Mouse (Mus musculus) stomach, embryonic 16.5 days (tissue): ENCODE measurements around the gene Fkbp8. TPM values are rescaled to one million over a fixed set of nuclear protein-coding genes. Genes with fewer than 3 reads are reported as not detected.

Experiments used
- ATAC-seq: fragments of 200-750 bp; cut with Nextera tagmentation; 2 replicates; pipeline ENCODE4 v1.8.0; 2017; ENCODE audit warnings: moderate number of reproducible peaks, moderate TSS enrichment; ENCODE audit not compliant: insufficient read depth, low FRiP score
- H3K27ac ChIP-seq: fragments of 300-500 bp; sonication (generic); 2 replicates; pipeline ENCODE4 v1.5.1; 2014; ENCODE audit warnings: low read length
- H3K27me3 ChIP-seq: fragments of 300-500 bp; sonication (generic); 2 replicates; pipeline ENCODE4 v1.6.1; 2014; ENCODE audit warnings: low read length, control low read depth, mixed read lengths; ENCODE audit not compliant: control insufficient read depth, insufficient read depth
- H3K36me3 ChIP-seq: fragments of 300-500 bp; sonication (generic); 2 replicates; pipeline ENCODE4 v1.6.1; 2014; ENCODE audit warnings: low read length; ENCODE audit not compliant: control insufficient read depth, insufficient read depth
- H3K4me1 ChIP-seq: fragments of 300-500 bp; sonication (generic); 2 replicates; pipeline ENCODE4 v1.6.1; 2014; ENCODE audit warnings: low read length, control low read depth, mixed read lengths; ENCODE audit not compliant: control insufficient read depth, insufficient read depth
- H3K4me2 ChIP-seq: fragments of 300-500 bp; sonication (generic); 2 replicates; pipeline ENCODE4 v1.6.1; 2014; ENCODE audit warnings: low read depth, low read length, mixed read lengths
- H3K4me3 ChIP-seq: fragments of 300-500 bp; sonication (generic); replicated peaks from 2 replicates; pipeline ENCODE4 v1.5.1; 2014; ENCODE audit warnings: mild to moderate bottlenecking, low read length
- H3K9ac ChIP-seq: fragments of 300-500 bp; sonication (generic); 2 replicates; pipeline ENCODE4 v1.6.1; 2014; ENCODE audit warnings: low read length
- H3K9me3 ChIP-seq: fragments of 300-500 bp; sonication (generic); replicated peaks from 2 replicates; pipeline ENCODE4 v1.6.1; 2016; ENCODE audit warnings: low read length, control low read depth; ENCODE audit not compliant: control insufficient read depth
- WGBS: fragments of 180-500 bp; shearing (Covaris S2); extraction: QIAGEN DNeasy Blood & Tissue Kit; methylation state at CpG from one replicate; pipeline ENCODE4 v1.1.7; 2014; 5-methylcytosine and 5-hydroxymethylcytosine counted together
- polyA plus RNA-seq: library from polyadenylated mRNA; unstranded; fragments of >200 nt; fragmentation: Nextera tagmentation; extraction: Ambion mirVana; gene quantifications from 2 replicates; pipeline ENCODE4 v1.2.1, GENCODE M21; 2015

The Fkbp8 gene
- polyA plus RNA-seq, 1 experiment from 2014 or later, result 291 TPM

DNA sequence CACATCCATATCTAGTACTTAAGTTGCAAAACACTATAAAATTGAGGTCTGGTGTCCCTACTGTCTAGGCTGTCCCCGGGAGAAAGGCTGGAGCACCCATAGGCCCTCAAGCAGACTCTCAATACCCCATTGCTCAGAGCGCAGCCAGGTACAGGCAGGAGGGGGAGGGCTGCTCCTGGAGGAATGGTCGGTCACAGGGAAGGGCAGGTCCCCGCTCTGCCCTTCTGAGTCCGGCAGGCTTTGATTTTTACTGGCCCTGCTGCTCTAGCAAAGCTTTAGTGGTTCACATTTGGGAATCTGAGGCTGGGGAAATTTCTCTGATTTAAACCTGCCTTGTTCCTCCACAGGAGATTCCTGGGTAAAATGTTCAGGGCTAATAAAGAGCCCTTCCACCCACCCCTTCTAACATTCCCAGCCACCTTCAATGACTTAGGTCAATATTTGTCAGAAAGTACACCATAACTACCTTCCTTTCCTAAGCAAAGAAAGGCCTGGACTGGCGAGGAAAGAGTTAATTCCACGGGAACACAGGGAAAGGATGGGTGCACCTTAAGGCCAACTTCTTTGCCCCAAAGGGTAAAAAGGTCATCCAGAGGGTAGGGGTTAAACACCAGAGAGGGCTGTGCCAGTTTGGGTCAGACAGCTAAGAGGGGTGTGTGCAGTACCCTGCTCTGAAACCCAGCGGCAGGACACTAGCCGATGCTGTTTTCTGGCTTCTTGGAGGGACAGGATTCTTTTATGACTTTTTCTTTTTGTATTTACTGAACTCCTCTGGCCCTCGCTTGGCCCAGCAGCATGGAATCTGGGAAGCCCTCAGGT is 37.3 kb upstream of the Fkbp8 start:
- H3K4me2 ChIP-seq, result no peak overlapping the region
- H3K9me3 ChIP-seq, result no peaks in the 10 kb centered on the region
- ATAC-seq, result no peak
- H3K9ac ChIP-seq, result no peak overlapping the region
- no peak overlapping the region for H3K4me3 ChIP-seq
- no peaks in the 10 kb centered on the region for H3K36me3 ChIP-seq
- no peak overlapping the region for H3K27ac ChIP-seq
- WGBS, result 17% methylated on average over 10 of the region's 10 CpGs
- peaks cover 43% of the 10 kb centered on the region for H3K4me1 ChIP-seq
- H3K27me3 ChIP-seq, result peaks cover 96% of the 10 kb centered on the region

DNA sequence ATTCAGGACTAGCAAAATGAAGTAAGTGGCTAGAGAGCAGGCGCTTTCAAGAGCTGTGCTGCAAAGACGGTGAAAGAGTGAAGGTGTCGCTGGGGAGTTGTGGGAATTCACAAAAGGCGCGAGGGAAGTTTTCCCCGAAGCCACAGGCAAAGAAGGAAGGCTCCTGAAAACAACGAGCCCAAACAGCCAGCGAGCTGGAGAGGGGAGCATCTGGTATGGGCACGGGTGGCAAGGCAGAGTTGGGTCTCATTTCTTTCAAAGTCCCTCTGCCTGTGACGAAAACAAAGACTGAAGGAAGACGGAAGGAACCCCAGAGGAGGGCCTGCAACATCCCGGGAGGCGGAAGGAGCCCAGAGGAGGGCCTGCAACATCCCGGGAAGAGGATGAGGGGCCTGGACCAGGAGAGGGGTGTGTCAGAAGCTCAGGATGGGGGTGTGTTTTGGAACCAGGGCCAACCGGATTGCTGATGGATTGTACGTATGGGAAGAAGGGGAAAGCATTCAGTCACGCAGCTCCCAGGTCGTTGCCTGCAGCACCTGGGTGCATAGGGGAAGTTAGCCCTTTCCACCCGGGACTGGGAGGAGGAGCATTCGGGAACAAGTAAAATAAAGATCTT is 36.5 kb upstream of the Fkbp8 start:
- no peaks in the 10 kb centered on the region for H3K36me3 ChIP-seq
- H3K4me3 ChIP-seq, result no peak overlapping the region
- no peak overlapping the region for H3K27ac ChIP-seq
- peaks cover 43% of the 10 kb centered on the region for H3K4me1 ChIP-seq
- ATAC-seq, result no peak
- 9% methylated on average over 20 of the region's 20 CpGs for WGBS
- H3K4me2 ChIP-seq, result no peak overlapping the region
- peaks cover 96% of the 10 kb centered on the region for H3K27me3 ChIP-seq
- no peaks in the 10 kb centered on the region for H3K9me3 ChIP-seq
- no peak overlapping the region for H3K9ac ChIP-seq

DNA sequence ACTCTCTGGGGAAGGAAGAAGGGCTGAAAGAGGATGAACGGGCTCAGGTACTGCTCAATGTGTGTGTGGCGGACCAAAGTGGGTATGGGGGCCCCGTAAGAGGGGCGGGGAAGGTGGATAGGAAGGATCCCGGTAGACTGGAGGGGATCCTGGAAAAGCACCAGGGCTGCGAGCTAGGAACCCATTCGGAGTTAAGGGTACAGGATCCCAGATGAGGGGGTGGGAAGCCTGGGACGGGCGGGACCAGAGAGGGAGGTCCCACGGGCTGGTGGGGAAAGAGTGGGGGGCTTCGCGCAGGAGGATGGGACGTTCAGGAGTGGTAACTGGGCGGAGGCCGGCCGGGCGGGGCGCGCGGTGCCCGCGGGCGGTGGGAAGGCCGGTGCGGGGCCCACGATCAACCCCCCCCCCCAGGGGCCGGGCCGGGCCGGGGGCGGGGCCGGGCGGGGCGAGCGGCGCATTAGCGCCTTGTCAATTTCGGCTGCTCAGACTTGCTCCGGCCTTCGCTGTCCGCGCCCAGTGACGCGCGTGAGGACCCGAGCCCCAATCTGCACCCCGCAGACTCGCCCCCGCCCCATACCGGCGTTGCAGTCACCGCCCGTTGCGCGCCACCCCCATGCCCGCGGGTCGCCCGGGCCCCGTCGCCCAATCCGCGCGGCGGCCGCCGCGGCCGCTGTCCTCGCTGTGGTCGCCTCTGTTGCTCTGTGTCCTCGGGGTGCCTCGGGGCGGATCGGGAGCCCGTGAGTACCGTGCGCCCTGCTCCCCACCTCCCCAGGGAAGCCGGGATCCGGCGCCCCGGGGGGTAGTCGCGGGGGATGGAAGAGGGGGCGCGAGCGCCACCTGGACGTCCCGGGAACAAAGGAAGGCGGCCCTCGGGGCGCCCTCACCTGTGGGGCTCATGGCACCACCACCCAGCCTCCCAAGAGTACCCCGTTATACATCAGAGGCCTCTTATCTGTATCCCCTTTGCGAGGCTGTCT is 34.6 kb upstream of the Fkbp8 start, which contains the start of gene Crlf1:
Gene Crlf1 (plus strand): TSS at position 495 of the 977 bp plus-strand sequence.
- Histone ChIP-seq H3K27me3 (peaks cover 98% of the 10 kb centered on the region), H3K36me3 (no peaks in the 10 kb centered on the region), H3K27ac (no peak within 1 kb of the TSS), H3K9me3 (no peaks in the 10 kb centered on the region), H3K4me3 (peak within 1 kb of the TSS; percentile 48), H3K9ac (peak within 1 kb of the TSS; percentile 66), H3K4me2 (peak within 1 kb of the TSS; percentile 94), H3K4me1 (peaks cover 37% of the 10 kb centered on the region)
- under 1% methylated on average over 65 of the region's 93 CpGs for WGBS
- ATAC-seq, result no peak

DNA sequence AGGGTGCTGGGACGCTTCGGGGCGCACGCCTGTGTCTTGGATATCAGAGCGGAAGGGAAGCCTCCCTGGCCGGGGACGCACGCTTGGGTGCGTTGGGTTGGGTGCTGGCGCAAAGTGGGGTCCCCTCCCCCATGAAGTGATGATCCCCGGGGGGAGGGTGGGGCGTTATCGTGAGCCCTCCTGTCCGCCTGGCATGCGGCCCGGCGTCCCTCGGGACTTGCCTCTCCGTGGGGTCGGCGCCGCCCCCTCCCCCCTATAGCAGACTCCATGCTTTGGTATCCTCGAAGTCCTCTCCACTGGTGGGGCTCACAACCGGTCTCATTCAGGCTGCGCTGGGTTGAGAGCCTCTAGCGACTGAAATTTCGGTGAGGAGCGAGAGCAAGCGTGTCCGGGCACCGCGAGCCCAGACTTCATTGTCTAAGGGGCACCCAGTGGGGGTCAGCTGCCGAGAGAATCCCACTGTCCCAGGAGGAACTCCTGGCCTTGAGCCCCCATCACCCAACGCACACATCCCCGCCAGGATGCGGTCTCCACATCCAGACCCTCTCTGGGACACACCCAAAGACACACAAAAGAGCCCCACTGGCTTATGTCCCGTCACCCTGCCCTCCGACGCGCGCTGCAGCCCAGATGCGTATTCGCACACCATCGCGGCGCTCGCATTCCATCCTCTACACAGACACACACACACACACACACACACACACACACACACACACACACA is 33.7 kb upstream of the Fkbp8 start:
- H3K27me3 ChIP-seq, result peaks cover 97% of the 10 kb centered on the region
- 2% methylated on average over 47 of the region's 47 CpGs for WGBS

DNA sequence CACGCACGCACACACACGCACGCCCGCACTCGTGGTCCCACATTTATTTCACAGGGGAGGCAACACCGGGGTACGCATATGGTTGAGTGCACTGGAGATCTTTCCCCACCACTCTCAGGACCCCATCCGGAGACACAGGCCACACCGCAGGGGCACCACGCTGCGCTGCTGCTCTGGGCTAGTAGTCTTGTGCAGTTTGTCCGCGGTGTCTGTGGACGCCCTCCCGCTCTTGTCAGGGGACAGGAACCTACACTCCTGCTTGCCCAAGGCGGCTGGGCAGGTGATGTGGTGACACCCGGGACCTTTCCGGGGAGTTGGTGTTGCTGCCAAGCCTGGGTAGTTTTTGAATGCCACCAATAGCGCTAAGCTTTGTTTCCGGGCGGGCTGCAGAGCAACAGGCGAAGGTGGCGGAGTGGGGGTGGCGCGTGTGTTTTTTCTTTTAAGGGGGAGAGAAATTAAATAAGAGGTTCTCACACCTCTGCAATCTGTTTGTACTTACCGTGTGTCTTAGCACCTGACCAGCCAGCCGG is 33.0 kb upstream of the Fkbp8 start:
- WGBS, result 4% methylated on average over 28 of the region's 28 CpGs
- Histone ChIP-seq H3K27me3 (peaks cover 96% of the 10 kb centered on the region), H3K4me3 (no peak overlapping the region), H3K4me1 (peaks cover 23% of the 10 kb centered on the region), H3K9me3 (no peaks in the 10 kb centered on the region), H3K9ac (no peak overlapping the region), H3K4me2 (no peak overlapping the region), H3K36me3 (no peaks in the 10 kb centered on the region), H3K27ac (no peak overlapping the region)
- ATAC-seq, result no peak

More for the DNA sequence above, 33.7 kb upstream of the Fkbp8 start:
- no peak for ATAC-seq
- H3K27ac ChIP-seq, result no peak overlapping the region
- H3K4me2 ChIP-seq, result peak overlapping the region; percentile 94
- H3K4me1 ChIP-seq, result peaks cover 29% of the 10 kb centered on the region
- H3K36me3 ChIP-seq, result no peaks in the 10 kb centered on the region
- H3K9me3 ChIP-seq, result no peaks in the 10 kb centered on the region
- peak overlapping the region; percentile 66; the same call in 1 of the 2 replicates for H3K9ac ChIP-seq
- peak overlapping the region; percentile 48 for H3K4me3 ChIP-seq

DNA sequence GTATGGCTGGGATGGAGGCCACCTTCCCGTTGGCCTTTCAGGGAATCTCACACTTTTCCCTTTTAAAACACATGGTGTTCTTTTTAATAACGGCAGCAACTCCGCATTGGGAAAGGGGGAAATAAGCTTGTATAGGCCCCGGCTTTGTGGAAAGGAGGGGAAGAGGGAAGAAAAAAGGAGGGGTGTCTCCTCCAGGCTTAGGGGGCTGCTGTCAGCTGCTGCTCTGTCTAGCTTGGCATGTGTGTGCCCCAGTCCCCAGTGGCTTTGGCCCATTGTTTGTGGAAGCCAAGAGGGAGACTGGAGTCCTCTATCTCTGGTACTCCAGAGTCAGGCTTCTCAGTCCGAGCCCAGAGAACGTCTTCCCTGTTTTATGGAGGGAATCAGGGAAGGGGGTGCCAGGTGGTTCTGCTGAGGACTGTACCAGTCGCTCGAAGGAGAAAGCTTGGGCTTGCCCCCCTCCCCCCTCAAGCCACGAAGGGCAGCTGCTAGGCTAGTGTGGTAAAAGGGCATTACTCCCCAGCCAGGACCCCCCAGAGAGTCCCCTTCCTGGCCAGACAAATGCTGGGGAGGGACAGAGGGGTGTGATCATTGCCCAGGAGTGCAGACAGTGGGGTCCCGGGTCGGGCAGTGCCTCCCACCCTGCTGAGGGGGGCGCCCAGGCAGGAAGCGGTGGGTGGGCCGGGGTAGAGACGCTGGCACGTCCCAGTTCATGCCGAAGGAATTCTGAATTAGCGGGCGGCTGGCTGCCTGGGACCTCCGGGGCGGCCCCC is 32.3 kb upstream of the Fkbp8 start:
- H3K27ac ChIP-seq, result no peak overlapping the region
- no peak overlapping the region for H3K4me3 ChIP-seq
- WGBS, result 7% methylated on average over 21 of the region's 21 CpGs
- H3K9ac ChIP-seq, result no peak overlapping the region
- no peak overlapping the region for H3K4me2 ChIP-seq
- H3K36me3 ChIP-seq, result no peaks in the 10 kb centered on the region
- no peak for ATAC-seq
- H3K9me3 ChIP-seq, result no peaks in the 10 kb centered on the region
- H3K4me1 ChIP-seq, result peaks cover 17% of the 10 kb centered on the region
- H3K27me3 ChIP-seq, result peaks cover 95% of the 10 kb centered on the region

DNA sequence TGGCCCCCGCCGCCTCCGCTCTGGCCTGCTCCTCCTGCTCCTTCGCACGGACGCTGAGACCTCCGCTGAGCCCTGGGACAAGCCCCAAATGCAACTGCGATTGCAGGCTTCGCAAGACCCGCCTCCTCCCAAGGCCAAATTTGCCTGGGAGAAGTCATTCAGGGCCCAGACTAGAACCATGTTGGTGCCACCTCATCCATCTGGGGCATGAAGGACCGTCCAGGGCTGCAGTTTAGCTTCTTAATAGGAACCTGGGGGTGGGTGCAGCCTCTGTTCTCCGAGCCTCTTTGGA is 31.8 kb upstream of the Fkbp8 start:
- Histone ChIP-seq H3K27me3 (peaks cover 90% of the 10 kb centered on the region), H3K4me2 (no peak overlapping the region)
- no peak for ATAC-seq

More for the DNA sequence above, 31.8 kb upstream of the Fkbp8 start:
- H3K4me1 ChIP-seq, result peaks cover 17% of the 10 kb centered on the region
- WGBS, result 12% methylated on average over 12 of the region's 12 CpGs
- H3K27ac ChIP-seq, result no peak overlapping the region
- no peak overlapping the region for H3K9ac ChIP-seq
- no peaks in the 10 kb centered on the region for H3K36me3 ChIP-seq
- no peaks in the 10 kb centered on the region for H3K9me3 ChIP-seq
- no peak overlapping the region for H3K4me3 ChIP-seq
